In the genomic region with DNA sequence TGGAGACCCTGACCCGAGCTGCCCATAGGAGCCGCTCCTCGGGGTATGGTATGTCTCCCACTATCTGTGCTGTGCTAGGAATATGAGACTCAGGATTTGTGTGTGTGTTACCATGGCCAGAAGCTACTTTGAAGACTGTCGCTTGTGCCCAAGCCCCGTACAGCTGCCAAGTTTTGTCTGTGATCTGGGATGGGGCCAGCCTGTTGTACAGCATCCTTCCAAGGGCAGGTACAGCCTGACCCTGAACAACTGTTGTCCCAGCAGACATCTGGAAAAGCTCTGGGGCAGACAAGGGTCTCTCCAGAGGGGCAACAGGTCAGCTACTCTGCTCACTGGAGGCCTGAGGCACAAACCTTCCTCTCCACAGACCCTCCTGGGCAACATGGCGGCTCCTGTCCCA, we compare ENCODE assay signal across 19 mouse cellular contexts.
DNase-seq lines count a peak whose midpoint lies in the region; ATAC-seq lines count a peak whose summit lies in the region.
"Had no signal": no experiment of that assay in that cellular context is flagged by ENCODE, and none has a peak within 500 bp of the region (broad histone marks: within the 10 kb centered on the region; RNA-seq: fewer than 3 reads in every experiment).

No protein-coding gene starts in this region.

- H3K4me1 ChIP-seq in forebrain, embryonic 15.5 days, result peaks cover 17% of the 10 kb centered on the region
- H3K4me1 ChIP-seq in forebrain, embryonic 14.5 days (ENCODE audit: control insufficient read depth, insufficient read depth, low read length), result peaks cover 9% of the 10 kb centered on the region

- no peaks in the 10 kb centered on the region for H3K27me3 ChIP-seq in forebrain, embryonic 15.5 days
- H3K27me3 ChIP-seq in forebrain, embryonic 14.5 days (replicated peaks; ENCODE audit: control insufficient read depth, insufficient read depth, low read length), result no peaks in the 10 kb centered on the region
- H3K27me3 ChIP-seq: CH12.LX, Patski had no signal

- ATAC-seq in forebrain, embryonic 15.5 days (replicated peaks), result no peak
- ATAC-seq in forebrain, embryonic 14.5 days, result no peak
- ATAC-seq: activated CD4-positive, CD25-positive, alpha-beta regulatory T cell, adult 4 months; CD4-positive, CD25-positive, alpha-beta regulatory T cell, adult 4 months; Patski had no signal

- DNase-seq in adrenal gland, adult (ENCODE audit: inconsistent age in 2 of 2, low spot score in 1 of 2), result peak; percentile 46 to 63
- no peak for DNase-seq in adrenal gland, postnatal 25 days
- no peak for DNase-seq in forebrain, embryonic 14.5 days (ENCODE audit: low spot score)
- DNase-seq: adrenal gland, adult 2 months; adrenal gland, adult 8-10 months; adrenal gland, postnatal 10 days; adrenal gland, postnatal 14 days; B cell, adult 2 months; cerebellum, adult 11 months; cerebellum, adult 11-12 months; cerebellum, adult 18-20 months; cerebellum, adult 2 months; cerebellum, adult 8-10 months had no signal

- H3K4me3 ChIP-seq in forebrain, embryonic 15.5 days, result no peak overlapping the region
- H3K4me3 ChIP-seq in forebrain, embryonic 14.5 days (ENCODE audit: low read depth, low read length), result no peak overlapping the region

- H3K27ac ChIP-seq in forebrain, embryonic 15.5 days (replicated peaks), result peak overlapping the region; percentile 39; the same call in 1 of the 2 replicates
- no peak overlapping the region for H3K27ac ChIP-seq in forebrain, embryonic 14.5 days (ENCODE audit: low read depth, low read length)

- WGBS in forebrain, embryonic 15.5 days, result 88% methylated on average over 6 of the region's 6 CpGs
- WGBS in forebrain, embryonic 14.5 days, result 94% methylated on average over 6 of the region's 6 CpGs

- no peaks in the 10 kb centered on the region for H3K9me3 ChIP-seq in forebrain, embryonic 15.5 days
- H3K9me3 ChIP-seq in forebrain, embryonic 14.5 days (replicated peaks; ENCODE audit: control insufficient read depth, low read length), result no peaks in the 10 kb centered on the region

- H3K9ac ChIP-seq in forebrain, embryonic 15.5 days (replicated peaks), result no peak overlapping the region
- no peak overlapping the region for H3K9ac ChIP-seq in forebrain, embryonic 14.5 days (ENCODE audit: low read length)

- no peak overlapping the region for H3K4me2 ChIP-seq in forebrain, embryonic 15.5 days (replicated peaks)
- no peak overlapping the region for H3K4me2 ChIP-seq in forebrain, embryonic 14.5 days (ENCODE audit: low read length)

- H3K36me3 ChIP-seq in forebrain, embryonic 15.5 days, result peaks cover 55% of the 10 kb centered on the region
- H3K36me3 ChIP-seq in forebrain, embryonic 14.5 days (ENCODE audit: control insufficient read depth, insufficient read depth, low read length), result peaks cover 83% of the 10 kb centered on the region
- H3K36me3 ChIP-seq: G1E had no signal

Comparison
In these comparisons a context has a peak if more than half of its experiments do, and no peak if none do; other contexts are left out.
1. DNase-seq: peak in adrenal gland, adult (2 of 2); none in adrenal gland, postnatal 25 days (single experiment) and forebrain, embryonic 14.5 days (single experiment).